Mouse (Mus musculus) ovary, adult 2 months (tissue): ENCODE results near the gene Gm11639. TPM values are rescaled to one million over a fixed set of nuclear protein-coding genes. Genes with fewer than 3 reads are reported as not detected.

Experiments
- polyA plus RNA-seq: library from polyadenylated mRNA; depleted of rRNA; stranded (reverse); fragments of >200 nt; gene quantifications from 2 replicates; pipeline ENCODE4 v1.2.3, GENCODE M21; 2012; rRNA removed

The Gm11639 gene
- polyA plus RNA-seq: not detected in 2 replicates

GRCm38 (mm10) chr11:104685548-104685947 is at the start of gene Gm11639:
Gene Gm11639, plus strand, starts transcription at chr11:104685707.

DNA sequence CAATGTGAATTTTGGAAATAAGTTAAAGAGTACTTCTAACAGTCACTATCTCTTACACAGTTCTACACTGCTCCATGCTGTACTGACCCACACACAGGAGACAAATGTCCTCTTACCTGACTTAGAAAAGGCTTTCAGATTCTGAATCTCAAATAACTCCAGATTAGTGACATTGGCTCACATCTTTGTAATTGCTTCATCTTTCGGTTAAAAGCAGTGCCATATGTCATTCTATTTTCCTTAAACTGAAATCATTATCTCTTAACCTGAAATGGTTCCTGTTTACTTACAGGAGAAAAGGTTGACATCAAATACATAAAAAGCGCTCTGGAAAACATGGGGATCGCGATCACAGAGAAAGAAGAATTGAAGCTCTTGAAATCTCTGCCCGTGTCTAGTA is 377.8 kb downstream of the Gm11639 start, which contains the start of gene Efcab3:
TSS of gene Efcab3 (plus strand) at position 301 of the 400 bp plus-strand sequence.

DNA sequence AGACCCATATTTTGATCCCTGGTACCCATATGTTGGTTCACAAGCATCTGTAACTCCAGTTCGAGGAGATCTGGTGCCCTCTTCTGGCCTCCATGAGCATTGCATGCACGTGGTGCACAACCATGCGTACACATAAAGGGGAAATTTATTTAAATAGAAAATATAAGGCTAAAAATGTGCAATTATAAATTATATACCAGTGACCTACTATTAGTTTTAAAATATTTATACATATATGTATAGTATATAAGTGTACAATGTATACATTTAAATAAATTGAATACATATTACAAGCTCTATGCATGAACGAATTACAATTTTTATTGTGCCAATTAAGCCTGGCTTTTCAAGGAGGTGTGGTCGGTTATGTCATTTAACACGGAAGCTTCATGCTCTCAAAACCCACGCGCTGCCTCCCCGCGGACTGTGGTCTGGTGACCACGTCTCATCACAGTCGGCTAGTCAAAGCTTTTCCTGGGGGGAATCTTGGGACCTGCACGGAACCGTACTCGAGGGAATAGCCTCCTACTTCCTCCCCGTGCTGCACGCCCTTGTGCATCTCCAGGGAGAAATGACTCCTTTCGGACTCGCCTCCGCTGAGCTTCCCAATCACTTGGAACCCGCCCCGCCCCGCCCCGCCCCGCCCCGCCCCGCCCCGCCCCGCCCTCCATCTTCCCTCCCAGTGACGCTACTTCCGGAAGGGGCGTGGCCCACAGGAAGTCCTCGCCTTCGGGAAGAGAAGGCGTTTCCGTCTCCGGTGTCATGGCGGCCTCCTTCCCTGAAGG is 440.4 kb downstream of the Gm11639 start, which contains the start of gene Mettl2:
TSS of gene Mettl2 (plus strand) at position 691 of the 785 bp plus-strand sequence.

GRCm38 (mm10) chr11:105146593-105146992 is 461.1 kb downstream of the Gm11639 start, which contains the start of gene Gm10842:
Gene Gm10842, plus strand, starts transcription at chr11:105146893.

Other genes starting within 250 kb of the Gm11639 start
- 147 and 151 TPM in 2 replicates for gene Kansl1, start 216.8 kb upstream of the Gm11639 start, polyA plus RNA-seq
- 4.8 and 6.0 TPM in 2 replicates for gene Cdc27, start 135.1 kb upstream of the Gm11639 start, polyA plus RNA-seq
- 9.7 and 12.5 TPM in 2 replicates for gene Myl4, start 135.0 kb upstream of the Gm11639 start, polyA plus RNA-seq
- gene Itgb3, start 77.7 kb upstream of the Gm11639 start, polyA plus RNA-seq: 36.5 and 45.1 TPM in 2 replicates